9 mouse cellular contexts compared by ENCODE assay signal in genomic region chr11:60311025-60311854, GRCm38 (mm10). TPM values are rescaled to one million over a fixed set of nuclear protein-coding genes. Genes with fewer than 3 reads are reported as not detected.
DNase-seq lines count a peak whose midpoint lies in the region; ATAC-seq and TF ChIP-seq lines count a peak whose summit lies in the region.
"Had no signal": no experiment of that assay in that cellular context is flagged by ENCODE, and none has a peak within 500 bp of the region (broad histone marks: within the 10 kb centered on the region; RNA-seq: fewer than 3 reads in every experiment).

No protein-coding gene starts in this region.

- no peaks in the 10 kb centered on the region for H3K27me3 ChIP-seq in liver, embryonic 16.5 days (ENCODE audit: control insufficient read depth, insufficient read depth, low read depth, low read length)

- 30% methylated on average over 8 of the region's 8 CpGs for WGBS in liver, embryonic 16.5 days (ENCODE audit: insufficient replicate concordance)

- H3K27ac ChIP-seq in layer of hippocampus, adult 2 months: peak overlapping the region; percentile 79
- peak overlapping the region; percentile 23; the same call in 1 of the 2 replicates for H3K27ac ChIP-seq in liver, embryonic 16.5 days (ENCODE audit: low read length)

- peak; percentile 22 for ATAC-seq in liver, embryonic 16.5 days (ENCODE audit: low read depth)

- no peak overlapping the region for H3K4me2 ChIP-seq in liver, embryonic 16.5 days (ENCODE audit: low read depth, low read length)

- peak; percentile 41 for TF ChIP-seq CTCF in layer of hippocampus, adult 2 months (conservative IDR thresholded peaks at IDR 0.05)

- H3K4me3 ChIP-seq in layer of hippocampus, adult 2 months: no peak overlapping the region; the same call in 1 of the 2 replicates
- H3K4me3 ChIP-seq in liver, embryonic 16.5 days (ENCODE audit: low read depth, low read length): no peak overlapping the region
- H3K4me3 ChIP-seq: erythroblast, embryonic 14.5 days had no signal

- DNase-seq in urinary bladder, postnatal 4 days (ENCODE audit: low spot score in 2 of 2): peak; percentile 66 to 71
- DNase-seq in urinary bladder, postnatal 25 days (ENCODE audit: low spot score): no peak
- peak; percentile 83 to 86 for DNase-seq in frontal cortex, postnatal 10 days (ENCODE audit: low spot score in 2 of 2)
- peak; percentile 90 for DNase-seq in heart, postnatal 4 days
- peak; percentile 83 for DNase-seq in layer of hippocampus, adult 2 months (ENCODE audit: low spot score in 2 of 2)
- peak; percentile 60 for DNase-seq in ovary, adult 18-20 months (ENCODE audit: low spot score)
- DNase-seq in spleen, postnatal 4 days (ENCODE audit: low spot score in 2 of 2): no peak

- H3K9ac ChIP-seq in liver, embryonic 16.5 days (ENCODE audit: low read depth, low read length): no peak overlapping the region

- H3K9me3 ChIP-seq in liver, embryonic 16.5 days (replicated peaks; ENCODE audit: control insufficient read depth, low read length): 0 out of 2 replicates have a peak, but pooled peaks cover 2% of the 10 kb centered on the region

- no peaks in the 10 kb centered on the region for H3K36me3 ChIP-seq in liver, embryonic 16.5 days (ENCODE audit: control insufficient read depth, insufficient read depth)

- H3K4me1 ChIP-seq in liver, embryonic 16.5 days (ENCODE audit: control insufficient read depth, low read depth, low read length): peaks cover 8% of the 10 kb centered on the region

RNA-seq across cellular contexts. Expression of gene Tom1l2, which starts 41.5 kb away (rescaled TPM):
- total RNA-seq in heart, postnatal 4 days (2021): 10 to 100 TPM; 83.2 to 85.0 TPM
- 100 to 1,000 TPM; 180 to 189 TPM for total RNA-seq in layer of hippocampus, adult 2 months (2021)
- polyA plus RNA-seq in liver, embryonic 16.5 days (2015; fragmentation: Nextera tagmentation; extraction: Ambion mirVana): 5.7 and 6.8 TPM in 2 replicates

RNA-seq across cellular contexts. Expression of gene Drc3, which starts 41.9 kb away (rescaled TPM):
- total RNA-seq in heart, postnatal 4 days (2021): 1 to 10 TPM; 1.8 to 2.4 TPM
- 1 to 10 TPM; 6.4 to 8.0 TPM for total RNA-seq in layer of hippocampus, adult 2 months (2021)
- 0.39 and 0.50 TPM in 2 replicates for polyA plus RNA-seq in liver, embryonic 16.5 days (2015; fragmentation: Nextera tagmentation; extraction: Ambion mirVana)
- polyA plus RNA-seq: erythroblast, embryonic 14.5 days had no signal

Comparison
In these comparisons a context has a peak if more than half of its experiments do, and no peak if none do; other contexts are left out.
1. DNase-seq: peak in urinary bladder, postnatal 4 days (2 of 2), frontal cortex, postnatal 10 days (2 of 2), heart, postnatal 4 days (single experiment), layer of hippocampus, adult 2 months (2 of 2) and ovary, adult 18-20 months (single experiment); none in urinary bladder, postnatal 25 days (single experiment) and spleen, postnatal 4 days (0 of 2).